Mouse (Mus musculus) thymus, adult 2 months (tissue): Measurements from ENCODE around the gene Kdelr1.

Source experiments
- CTCF ChIP-seq: fragments of 200-500 bp; IDR thresholded peaks from 2 replicates; pipeline ENCODE4 v1.5.1; 2012; ENCODE audit warnings: mild to moderate bottlenecking, control low read depth, low read length, moderate library complexity, borderline replicate concordance; ENCODE audit not compliant: control insufficient read depth, poor library complexity, insufficient read depth; ENCODE audit errors: extremely low read depth
- POLR2A ChIP-seq: fragments of 200-500 bp; IDR thresholded peaks from 2 replicates; pipeline ENCODE4 v1.6.1; 2012; ENCODE audit warnings: mild to moderate bottlenecking, low read length, control low read depth, moderate library complexity; ENCODE audit not compliant: control insufficient read depth, poor library complexity, insufficient read depth; ENCODE audit errors: extremely low read depth

GRCm38 (mm10) chr7:45842950-45843744 is 29.4 kb upstream of the Kdelr1 start:
- TF ChIP-seq POLR2A (no peak), CTCF (no peak)
